Mouse (Mus musculus) NIH3T3 (cell line): ENCODE measurements at regions not wholly inside any gene's neighbourhood (a gene's known extent, or its start where the extent isn't known, plus 50 kb on each side); places are given as distances from the start of the nearest gene placed in this dataset.
"Not testable (repeated sequence)": the region's sequence is repeated elsewhere in the genome, so short reads cannot be mapped to it uniquely, and the experiment has no call there.

Source experiments
- DNase-seq: peaks from one replicate; pipeline ENCODE4 v3.0.0-alpha.2; 2012; ENCODE audit warnings: low read depth

DNA sequence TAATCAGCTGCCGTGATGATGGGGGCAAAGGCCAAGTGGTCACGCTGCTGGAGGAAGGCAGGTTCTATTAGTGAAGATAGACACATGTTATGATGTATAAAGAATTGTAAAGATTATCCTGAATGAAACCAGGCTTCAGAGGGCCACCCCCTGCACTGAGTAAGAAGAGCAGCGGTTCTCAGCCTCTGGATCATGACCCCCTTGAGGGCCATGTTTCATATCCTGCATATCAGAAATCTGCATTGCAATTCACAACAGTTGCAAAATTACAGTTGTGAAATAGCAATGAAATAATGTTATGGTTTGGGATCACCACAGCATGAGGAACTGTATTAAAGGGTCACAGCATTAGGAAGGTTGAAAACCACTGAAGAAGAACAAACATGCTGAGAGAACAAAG, 162.5 kb upstream of the Zranb2 start:
- no peak for DNase-seq

DNA sequence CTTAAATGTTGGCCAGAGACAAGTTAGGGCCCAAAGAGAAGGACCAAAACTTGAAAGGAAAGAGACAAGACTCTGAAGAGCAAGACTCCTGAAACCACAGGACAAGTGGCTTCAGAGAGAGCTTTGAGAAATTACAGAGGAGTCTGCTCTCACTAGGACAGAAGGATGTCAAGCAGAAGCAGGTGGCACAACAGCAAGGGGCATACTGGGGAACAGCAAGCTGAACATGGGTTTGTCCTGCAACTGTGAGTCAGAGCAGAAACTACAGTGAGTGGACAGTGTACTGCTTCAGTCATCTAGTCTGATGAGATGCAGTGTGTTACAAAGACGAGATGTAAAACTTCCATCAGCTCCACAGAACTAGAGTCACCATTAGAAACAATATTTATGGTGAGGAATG, 160.6 kb upstream of the Zranb2 start:
- no peak for DNase-seq

DNA sequence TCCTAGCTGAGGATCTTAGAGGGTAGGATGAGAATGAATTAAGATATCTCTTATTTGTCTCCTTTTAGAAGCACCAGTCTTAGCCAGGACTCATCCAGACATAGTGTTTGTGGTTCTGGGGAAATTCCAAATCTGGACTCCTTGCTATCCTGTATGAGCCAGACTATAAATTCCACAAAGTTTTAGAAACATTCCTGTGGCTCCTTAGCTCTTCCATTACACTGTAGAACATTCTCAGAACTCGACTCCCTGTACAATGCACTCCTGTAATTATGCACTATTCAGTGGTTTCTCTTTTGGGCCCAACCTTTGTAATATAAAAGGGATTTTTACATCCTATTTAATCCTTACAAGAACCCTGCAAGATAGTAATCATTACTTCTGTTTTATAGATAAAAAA, 159.8 kb upstream of the Zranb2 start:
- peak; percentile 4 for DNase-seq

DNA sequence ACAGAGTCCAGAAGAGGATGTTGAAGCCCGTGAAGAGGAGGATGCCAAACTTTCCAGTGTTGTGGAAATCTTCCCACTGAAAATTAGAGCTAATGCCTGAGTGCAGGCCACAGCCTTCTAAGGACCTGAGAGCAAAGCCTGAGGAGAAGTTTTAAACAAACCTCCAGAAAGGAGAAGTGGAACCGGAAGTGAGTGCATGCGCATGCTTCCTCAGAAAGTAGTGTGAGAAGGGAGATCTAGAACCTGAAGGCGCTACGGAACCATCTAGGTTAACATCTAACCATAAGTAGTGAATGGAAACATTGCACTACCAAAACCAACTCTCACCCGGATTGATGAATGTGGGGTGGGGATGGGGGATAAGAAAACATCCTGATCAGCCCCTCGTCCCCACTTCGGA, 156.4 kb upstream of the Zranb2 start:
- no peak for DNase-seq

DNA sequence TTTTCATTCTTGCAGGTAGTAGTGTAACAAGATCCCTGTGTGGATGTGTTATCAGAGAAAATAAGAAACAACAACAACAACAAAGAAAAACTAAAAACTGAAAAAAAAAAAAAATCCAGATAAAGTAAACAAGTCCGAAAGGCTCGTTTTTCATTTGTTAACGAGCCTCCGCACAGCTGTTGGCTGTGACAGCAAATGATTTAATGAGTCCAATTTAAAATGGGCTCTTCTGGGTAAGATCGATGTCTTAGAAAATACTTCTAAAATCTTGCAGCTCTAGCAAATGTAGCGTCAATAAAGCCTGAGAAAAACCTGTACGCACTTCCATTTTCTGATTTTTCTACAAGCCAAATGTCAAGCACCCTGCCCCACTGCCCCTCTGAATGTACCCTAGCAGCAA, 155.8 kb upstream of the Zranb2 start:
- DNase-seq: no peak

DNA sequence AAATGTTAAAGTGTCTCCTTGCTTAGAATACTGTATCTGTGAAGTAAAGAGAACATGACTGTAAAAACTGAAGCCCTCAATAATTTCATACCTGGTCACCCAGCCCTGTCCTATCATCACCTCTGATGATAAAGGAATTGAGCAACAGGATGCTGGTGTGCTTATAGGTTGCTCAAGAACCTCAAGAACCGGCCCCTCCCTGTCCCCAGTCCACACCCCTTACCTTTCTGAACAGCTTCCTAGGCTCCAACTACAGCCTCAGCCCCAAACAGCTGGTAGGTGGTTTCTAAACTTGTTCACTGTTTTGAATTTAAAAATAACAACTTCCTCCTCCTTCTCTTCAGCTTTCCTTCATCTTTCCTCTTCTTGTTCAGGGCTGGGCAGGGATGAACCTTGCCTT, 142.1 kb upstream of the Zranb2 start:
- DNase-seq: no peak

DNA sequence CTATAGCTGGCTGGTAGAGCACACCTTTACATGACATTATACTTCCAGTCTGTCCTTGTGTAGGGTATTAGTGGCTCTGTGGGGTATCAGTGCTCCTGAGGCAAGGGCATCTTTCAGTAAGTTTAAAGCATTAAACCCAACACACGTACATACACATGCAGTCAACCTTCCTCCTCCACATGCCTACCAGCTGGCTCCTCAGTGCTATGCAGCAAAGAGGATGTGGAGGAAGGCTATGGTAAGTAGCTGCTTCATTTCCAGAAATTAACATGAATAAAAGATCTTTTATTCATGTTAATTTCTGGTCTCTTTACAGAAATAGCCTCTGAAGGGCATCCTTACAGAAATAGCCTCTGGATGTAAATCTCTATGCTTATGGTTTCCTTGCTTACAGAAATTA, 140.1 kb upstream of the Zranb2 start:
- no peak for DNase-seq

DNA sequence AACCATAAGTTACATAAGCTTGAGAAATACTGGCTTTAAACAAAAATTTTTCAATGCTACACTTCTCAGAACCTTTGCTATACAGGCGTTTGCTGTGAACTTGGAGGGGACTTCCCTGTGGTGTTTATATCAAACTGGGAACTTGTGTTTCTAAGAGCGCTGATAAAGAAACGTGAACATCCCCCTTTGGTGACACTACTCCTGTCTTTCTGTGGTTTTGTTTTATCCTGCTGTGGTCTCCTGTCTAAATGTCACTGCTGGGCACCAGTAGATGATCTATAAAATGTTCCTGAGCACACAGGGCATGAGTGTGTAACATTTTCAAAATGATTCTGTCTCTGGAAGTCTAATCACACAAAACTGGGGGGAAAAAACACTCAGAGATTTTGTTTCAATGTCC, 134.1 kb upstream of the Zranb2 start:
- DNase-seq: no peak

DNA sequence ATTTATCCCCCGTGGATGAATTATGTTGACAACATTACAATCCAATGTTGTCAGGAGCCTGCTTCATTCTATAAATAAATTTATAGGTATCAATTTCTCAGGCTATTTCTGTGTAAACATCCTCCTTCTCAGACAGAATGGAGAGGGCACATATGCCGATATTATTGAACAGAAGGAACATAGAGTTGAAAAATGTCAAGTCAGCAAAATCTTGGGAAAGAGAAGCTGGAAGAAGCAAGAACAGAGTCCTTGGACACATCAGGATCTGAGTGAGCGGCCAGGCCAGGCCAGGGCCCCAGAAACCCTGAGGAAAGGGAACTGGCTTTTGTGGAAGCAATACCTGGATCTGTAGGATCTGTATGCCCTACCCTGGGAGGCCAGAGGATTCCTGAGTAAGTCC, 129.9 kb upstream of the Zranb2 start:
- DNase-seq: no peak

DNA sequence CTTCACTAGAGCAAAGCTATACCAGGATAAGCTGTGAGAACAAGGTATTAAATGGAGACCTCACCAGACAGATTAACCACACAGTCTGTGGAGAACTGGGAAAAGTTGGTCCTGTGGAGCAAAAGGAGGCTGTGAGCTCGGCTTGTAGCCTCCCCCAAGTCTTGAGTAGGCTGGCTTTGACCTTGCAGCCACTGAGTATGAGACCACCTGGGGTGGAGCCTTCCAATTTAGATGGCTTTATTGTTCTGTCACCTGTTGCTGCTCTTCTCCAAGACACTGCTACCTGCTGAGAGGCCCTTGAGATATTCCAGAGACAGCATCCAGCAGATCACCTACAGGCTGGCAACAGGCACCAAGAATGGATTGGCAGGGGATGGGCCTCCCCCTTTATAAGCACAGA, 110.5 kb upstream of the Zranb2 start:
- DNase-seq: not testable (repeated sequence)

DNA sequence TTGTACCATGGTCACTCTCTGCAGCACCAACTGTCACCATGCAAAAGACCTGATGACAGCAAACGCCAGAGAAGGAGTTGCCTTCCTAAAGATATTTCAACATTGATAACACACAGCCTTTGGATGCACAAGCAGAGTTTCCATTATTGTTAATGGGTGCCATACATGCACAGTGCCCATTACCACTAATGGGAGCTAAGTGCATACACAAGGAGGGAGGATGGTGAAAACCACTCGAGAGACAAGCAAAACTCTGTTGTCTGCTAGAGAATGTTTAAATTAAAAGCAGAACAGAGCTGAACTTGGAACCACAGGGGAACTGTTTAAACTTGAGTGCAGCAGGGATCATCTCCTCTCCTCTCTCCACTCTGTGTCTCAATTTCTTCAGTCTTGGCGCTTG, 107.2 kb upstream of the Zranb2 start:
- no peak for DNase-seq

DNA sequence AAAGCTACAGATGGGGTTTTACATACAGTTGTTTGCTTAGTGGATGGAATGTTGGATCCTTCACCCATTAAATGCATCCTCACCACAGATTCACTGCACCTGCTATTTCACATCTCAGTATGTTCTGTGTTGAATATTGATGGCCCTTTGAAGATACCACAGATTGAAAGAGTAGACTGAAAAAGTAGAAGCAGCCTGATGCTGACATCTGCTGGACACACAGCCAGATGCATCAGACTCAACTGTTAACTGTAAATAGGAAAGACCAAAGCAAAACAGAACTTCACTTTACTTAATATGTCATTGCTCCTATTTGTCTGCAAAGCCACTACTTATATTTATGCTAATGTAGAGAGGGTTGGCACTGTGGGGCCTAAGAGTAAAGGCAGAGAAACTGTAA, 84.2 kb upstream of the Zranb2 start:
- DNase-seq: peak; percentile 41

DNA sequence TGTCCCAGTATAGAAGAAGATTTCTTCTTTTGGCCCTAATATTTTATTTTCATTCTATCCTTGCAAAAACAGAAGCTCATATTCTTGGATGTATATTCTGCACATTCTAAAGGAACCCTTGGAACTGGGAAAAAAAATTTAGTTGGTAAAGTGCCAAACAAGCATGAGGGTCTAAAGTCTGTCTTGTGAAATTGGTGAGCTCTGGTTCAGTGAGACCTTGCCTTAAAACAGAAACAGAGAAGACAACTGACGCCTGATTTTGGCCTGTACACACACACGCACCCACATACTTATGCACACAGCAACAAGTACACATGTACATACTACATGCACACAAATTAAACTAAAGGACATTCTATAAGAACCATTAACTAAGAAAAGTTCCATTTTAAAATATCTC, 62.4 kb upstream of the Zranb2 start:
- DNase-seq: no peak

DNA sequence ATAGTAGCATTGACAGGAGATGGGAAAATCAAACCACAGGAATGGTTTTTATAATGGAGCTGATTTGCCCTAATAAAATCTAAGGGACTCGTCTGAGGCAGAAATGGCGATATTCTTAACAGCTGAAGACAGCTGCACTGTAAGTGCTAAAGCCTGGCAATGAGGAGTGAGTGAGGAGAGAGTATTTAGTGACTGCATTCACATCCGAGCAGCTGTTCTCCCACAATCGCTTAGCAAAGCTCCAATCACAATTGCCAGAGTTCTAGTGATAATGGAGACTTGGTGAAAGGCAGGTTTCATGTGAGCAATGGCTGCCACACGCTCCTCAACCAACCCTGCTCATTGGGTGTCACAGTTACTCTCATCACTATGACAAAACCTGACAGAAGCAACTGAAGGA, 61.3 kb upstream of the Zranb2 start:
- no peak for DNase-seq

DNA sequence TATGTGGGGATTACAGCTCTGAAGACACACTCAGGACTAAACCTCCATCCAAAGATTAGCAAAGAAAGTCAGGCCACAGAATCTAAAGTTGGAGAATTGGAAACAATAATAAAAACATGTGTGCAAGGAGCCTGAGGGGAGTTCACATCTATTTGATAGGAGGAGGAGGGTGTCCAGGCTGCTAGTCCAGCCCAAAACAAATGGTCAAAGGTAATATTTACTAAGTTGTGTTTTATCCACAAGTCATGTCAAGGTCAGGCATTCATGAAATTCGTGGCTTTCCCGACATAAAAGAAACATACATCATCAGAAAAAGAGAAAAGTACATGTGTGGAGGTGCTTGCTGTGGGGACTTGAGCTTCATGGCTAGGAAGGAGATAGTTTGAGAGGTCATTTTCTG, 56.2 kb upstream of the Zranb2 start:
- no peak for DNase-seq
